Mouse (Mus musculus) embryonic fibroblast, embryonic 13.5 days (primary cell): Measurements from ENCODE around the gene Ttc28.

Experiments used
- CTCF ChIP-seq: IDR thresholded peaks from 2 replicates; pipeline ENCODE4 v1.5.1; 2011; ENCODE audit warnings: mild to moderate bottlenecking, control low read depth, low read length, moderate library complexity, borderline replicate concordance; ENCODE audit not compliant: insufficient read depth
- POLR2A ChIP-seq: IDR thresholded peaks from 2 replicates; pipeline ENCODE4 v1.6.1; 2011; ENCODE audit warnings: low read depth, mild to moderate bottlenecking, control low read depth, low read length, moderate library complexity

GRCm38 (mm10) chr5:111049584-111049983 is 170.0 kb downstream of the Ttc28 start:
- no peak for TF ChIP-seq CTCF
- TF ChIP-seq POLR2A: no peak
